Mouse (Mus musculus): ENCODE measurements at regions not wholly inside any gene's neighbourhood (a gene's known extent, or its start where the extent isn't known, plus 50 kb on each side); places are given as distances from the start of the nearest gene placed in this dataset.

- no peak for TF ChIP-seq EP300 (IDR thresholded peaks at IDR 0.05; ENCODE audit: low read depth)
- no peak for TF ChIP-seq CTCF (IDR thresholded peaks at IDR 0.05; ENCODE audit: low read depth)
These were observed 398.2 kb downstream of the Bckdhb start for GRCm38 (mm10) chr9:84323145-84323544.

Measured in liver, postnatal 0 days (tissue).